Mouse (Mus musculus) stomach, embryonic 14.5 days (tissue): ENCODE results near the gene Ky. TPM values are rescaled to one million over a fixed set of nuclear protein-coding genes. Genes with fewer than 3 reads are reported as not detected.

ENCODE experiments used
- ATAC-seq: fragments of 200-750 bp; cut with Nextera tagmentation; 2 replicates; pipeline ENCODE4 v1.8.0; 2017; ENCODE audit warnings: low read depth, moderate TSS enrichment; ENCODE audit not compliant: insufficient number of reproducible peaks, insufficient read depth, low FRiP score
- H3K27ac ChIP-seq: fragments of 300-500 bp; sonication (generic); 2 replicates; pipeline ENCODE4 v1.5.1; 2014; ENCODE audit warnings: mild to moderate bottlenecking, low read length, moderate library complexity, mixed read lengths
- H3K27me3 ChIP-seq: fragments of 300-500 bp; sonication (generic); 2 replicates; pipeline ENCODE4 v1.6.1; 2014; ENCODE audit warnings: low read length, control low read depth, mixed read lengths; ENCODE audit not compliant: control insufficient read depth, insufficient read depth
- H3K36me3 ChIP-seq: fragments of 300-500 bp; sonication (generic); 2 replicates; pipeline ENCODE4 v1.6.1; 2014; ENCODE audit warnings: mild to moderate bottlenecking, control low read depth, low read length, moderate library complexity, mixed read lengths; ENCODE audit not compliant: control insufficient read depth, insufficient read depth
- H3K4me1 ChIP-seq: fragments of 300-500 bp; sonication (generic); 2 replicates; pipeline ENCODE4 v1.6.1; 2014; ENCODE audit warnings: low read length, control low read depth, mixed read lengths; ENCODE audit not compliant: control insufficient read depth, insufficient read depth
- H3K4me2 ChIP-seq: fragments of 300-500 bp; sonication (generic); replicated peaks from 2 replicates; pipeline ENCODE4 v1.6.1; 2014; ENCODE audit warnings: low read depth, low read length, control low read depth
- H3K4me3 ChIP-seq: fragments of 300-500 bp; sonication (generic); 2 replicates; pipeline ENCODE4 v1.5.1; 2014; ENCODE audit warnings: low read depth, low read length, control low read depth
- H3K9ac ChIP-seq: fragments of 300-500 bp; sonication (generic); replicated peaks from 2 replicates; pipeline ENCODE4 v1.6.1; 2014; ENCODE audit warnings: low read depth, mild to moderate bottlenecking, control low read depth, low read length, moderate library complexity, mixed read lengths
- H3K9me3 ChIP-seq: fragments of 300-500 bp; sonication (generic); 2 replicates; pipeline ENCODE4 v1.6.1; 2016; ENCODE audit warnings: low read depth, low read length, control low read depth; ENCODE audit not compliant: control insufficient read depth
- WGBS: fragments of 180-500 bp; shearing (Covaris S2); extraction: QIAGEN DNeasy Blood & Tissue Kit; methylation state at CpG from one replicate; pipeline ENCODE4 v1.1.7; 2014; 5-methylcytosine and 5-hydroxymethylcytosine counted together
- polyA plus RNA-seq: library from polyadenylated mRNA; unstranded; fragments of >200 nt; fragmentation: Nextera tagmentation; extraction: Ambion mirVana; gene quantifications from 2 replicates; pipeline ENCODE4 v1.2.1, GENCODE M21; 2014

Ky gene
- polyA plus RNA-seq, result 0.06 and 0.66 TPM in 2 replicates

DNA sequence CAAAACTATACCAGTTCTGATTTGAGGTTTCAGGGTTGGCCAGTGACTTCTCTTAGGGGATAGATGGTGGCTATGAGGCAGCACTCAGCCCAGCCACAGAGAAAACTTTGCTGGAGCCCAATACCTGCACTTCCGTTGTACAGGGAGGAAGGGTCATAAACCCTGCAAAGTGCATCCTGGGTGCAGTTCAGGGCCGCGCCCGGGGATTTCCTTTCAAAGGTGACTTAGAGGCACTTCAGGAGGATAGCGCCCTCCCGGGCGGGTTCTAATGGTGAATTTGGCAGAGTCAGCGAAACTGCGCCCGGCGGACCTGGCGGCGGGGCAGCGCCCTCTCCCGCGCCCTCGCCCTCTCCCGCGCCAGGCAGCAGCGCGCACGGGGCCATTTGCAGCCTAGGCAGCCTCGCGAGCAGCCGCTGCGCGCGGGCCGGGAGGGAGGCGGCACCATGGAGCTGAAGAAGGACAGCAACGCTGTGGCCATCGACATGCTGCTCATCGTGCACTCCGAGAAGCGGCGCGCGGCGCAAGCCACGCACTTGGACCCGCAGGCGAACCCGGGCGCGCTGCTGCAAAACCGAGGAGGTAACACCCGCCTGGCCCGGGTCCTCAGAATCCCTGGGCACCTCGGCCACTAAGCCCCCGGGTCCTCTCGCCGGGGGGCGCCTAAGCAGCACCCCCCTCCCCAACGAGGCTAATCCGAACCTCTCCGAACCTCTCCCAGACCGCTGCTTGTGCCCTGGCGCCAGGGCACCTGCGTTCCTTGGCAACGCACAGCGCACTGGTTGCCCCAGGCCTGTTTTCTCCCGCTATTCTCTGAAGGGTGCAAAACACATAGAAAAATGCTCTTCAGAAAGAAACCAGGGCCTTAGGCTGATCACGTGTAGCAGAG is at the start of gene Ky:
TSS of gene Ky (plus strand) at position 51 of the 886 bp plus-strand sequence.
- ATAC-seq, result no peak
- no peaks in the 10 kb centered on the region for H3K9me3 ChIP-seq
- H3K27ac ChIP-seq, result no peak within 1 kb of the TSS
- H3K4me2 ChIP-seq, result peak within 1 kb of the TSS; percentile 67
- H3K36me3 ChIP-seq, result no peaks in the 10 kb centered on the region
- peak within 1 kb of the TSS; percentile 34 for H3K4me3 ChIP-seq
- WGBS, result under 1% methylated on average over 59 of the region's 63 CpGs
- no peak within 1 kb of the TSS for H3K9ac ChIP-seq
- 0 out of 2 replicates have a peak, but pooled peaks cover 4% of the 10 kb centered on the region for H3K4me1 ChIP-seq
- peaks cover 13% of the 10 kb centered on the region for H3K27me3 ChIP-seq

- no peak for ATAC-seq
- WGBS, result 87% methylated on average over 10 of the region's 10 CpGs
- Histone ChIP-seq H3K9me3 (no peaks in the 10 kb centered on the region), H3K27ac (no peak overlapping the region), H3K4me2 (no peak overlapping the region), H3K9ac (no peak overlapping the region), H3K4me3 (no peak overlapping the region), H3K27me3 (no peaks in the 10 kb centered on the region), H3K36me3 (no peaks in the 10 kb centered on the region), H3K4me1 (no peaks in the 10 kb centered on the region)
Observed at GRCm38 (mm10) chr9:102462251-102462650, 43.3 kb upstream of the Ky start.

DNA sequence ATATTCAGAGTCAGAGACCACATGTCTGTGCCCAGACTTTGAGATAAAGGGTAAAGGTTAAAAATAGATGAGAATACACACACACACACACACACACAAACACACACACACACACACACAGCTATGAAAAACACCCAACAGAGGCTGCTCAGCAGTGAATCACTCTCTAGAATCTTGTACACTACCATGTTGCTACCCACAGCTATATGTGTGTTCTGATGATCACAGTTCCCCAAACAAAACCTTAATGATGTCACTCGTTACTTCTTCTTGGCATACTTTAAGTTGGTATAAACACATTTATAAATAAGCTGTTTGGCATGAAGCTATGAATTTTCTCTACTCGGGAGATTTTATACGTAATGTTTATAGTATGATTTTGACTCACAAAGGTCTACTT is 40.5 kb upstream of the Ky start:
- no peaks in the 10 kb centered on the region for H3K36me3 ChIP-seq
- no peaks in the 10 kb centered on the region for H3K9me3 ChIP-seq
- no peak overlapping the region for H3K4me2 ChIP-seq
- no peak overlapping the region for H3K4me3 ChIP-seq
- 65% methylated on average over 3 of the region's 3 CpGs for WGBS
- no peak overlapping the region for H3K27ac ChIP-seq
- ATAC-seq, result no peak
- H3K9ac ChIP-seq, result no peak overlapping the region
- no peaks in the 10 kb centered on the region for H3K4me1 ChIP-seq
- H3K27me3 ChIP-seq, result no peaks in the 10 kb centered on the region

- no peaks in the 10 kb centered on the region for H3K4me1 ChIP-seq
- no peak overlapping the region for H3K4me3 ChIP-seq
- no peak overlapping the region for H3K4me2 ChIP-seq
- WGBS, result 55% methylated on average over 5 of the region's 5 CpGs
- no peaks in the 10 kb centered on the region for H3K36me3 ChIP-seq
- no peaks in the 10 kb centered on the region for H3K27me3 ChIP-seq
- ATAC-seq, result no peak
- H3K9ac ChIP-seq, result no peak overlapping the region
- H3K27ac ChIP-seq, result no peak overlapping the region
- H3K9me3 ChIP-seq, result no peaks in the 10 kb centered on the region
Observed at GRCm38 (mm10) chr9:102465726-102466125, 39.8 kb upstream of the Ky start.

- 68% methylated on average over 2 of the region's 2 CpGs for WGBS
- Histone ChIP-seq H3K4me3 (no peak overlapping the region), H3K27ac (peak overlapping the region; percentile 69; the same call in 1 of the 2 replicates), H3K36me3 (no peaks in the 10 kb centered on the region), H3K9me3 (no peaks in the 10 kb centered on the region), H3K27me3 (no peaks in the 10 kb centered on the region), H3K9ac (no peak overlapping the region), H3K4me2 (no peak overlapping the region), H3K4me1 (no peaks in the 10 kb centered on the region)
- ATAC-seq, result peak; percentile 65; the same call in 1 of the 2 replicates
Observed at GRCm38 (mm10) chr9:102470076-102470819, 35.3 kb upstream of the Ky start.

- no peaks in the 10 kb centered on the region for H3K36me3 ChIP-seq
- no peaks in the 10 kb centered on the region for H3K27me3 ChIP-seq
- no peak overlapping the region for H3K27ac ChIP-seq
- no peak overlapping the region for H3K9ac ChIP-seq
- no peaks in the 10 kb centered on the region for H3K9me3 ChIP-seq
- no peaks in the 10 kb centered on the region for H3K4me1 ChIP-seq
- no peak overlapping the region for H3K4me2 ChIP-seq
- no peak overlapping the region for H3K4me3 ChIP-seq
- ATAC-seq, result no peak
- WGBS, result 79% methylated on average over 6 of the region's 6 CpGs
Observed at GRCm38 (mm10) chr9:102477767-102478450, 27.6 kb upstream of the Ky start.

GRCm38 (mm10) chr9:102478451-102478835 is 27.1 kb upstream of the Ky start:
- Histone ChIP-seq H3K4me1 (no peaks in the 10 kb centered on the region), H3K9ac (no peak overlapping the region), H3K9me3 (no peaks in the 10 kb centered on the region), H3K27ac (no peak overlapping the region), H3K36me3 (no peaks in the 10 kb centered on the region), H3K27me3 (no peaks in the 10 kb centered on the region), H3K4me2 (no peak overlapping the region), H3K4me3 (no peak overlapping the region)
- WGBS, result 90% methylated on average over 3 of the region's 3 CpGs
- ATAC-seq, result no peak

- Histone ChIP-seq H3K9ac (no peak overlapping the region), H3K9me3 (no peaks in the 10 kb centered on the region), H3K4me3 (no peak overlapping the region), H3K27ac (no peak overlapping the region), H3K4me2 (no peak overlapping the region), H3K36me3 (no peaks in the 10 kb centered on the region), H3K4me1 (no peaks in the 10 kb centered on the region), H3K27me3 (no peaks in the 10 kb centered on the region)
- ATAC-seq, result no peak
- 53% methylated on average over 9 of the region's 9 CpGs for WGBS
Observed at GRCm38 (mm10) chr9:102479022-102479421, 26.5 kb upstream of the Ky start.
